Mouse (Mus musculus): ENCODE results near the gene Adcy6.

DNA sequence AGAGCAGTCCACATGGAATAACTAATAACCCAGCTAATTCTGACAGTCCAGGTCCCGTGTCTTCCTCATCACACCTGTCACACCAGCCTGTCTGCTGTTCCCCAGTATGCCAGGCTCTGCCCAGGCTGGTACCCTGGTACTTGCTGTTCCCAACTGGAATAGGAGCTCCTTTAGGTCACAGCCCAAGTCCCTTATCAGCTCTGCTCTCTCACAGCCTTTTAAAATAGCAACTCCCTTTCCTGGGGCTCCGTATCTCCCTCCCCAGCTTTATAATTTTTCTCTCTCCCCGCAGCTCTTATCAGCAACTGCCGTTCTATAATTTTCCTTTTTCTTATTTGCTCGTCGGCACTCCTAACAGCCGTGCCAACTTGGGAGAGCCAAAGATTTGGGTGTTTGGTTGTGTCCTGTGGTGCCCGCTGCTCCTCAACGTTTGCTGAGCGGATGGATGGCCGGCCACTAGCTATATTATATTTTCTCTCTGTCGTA, 3.8 kb downstream of the Adcy6 start:
- no peak for TF ChIP-seq CTCF (IDR thresholded peaks at IDR 0.05; ENCODE audit: control insufficient read depth, insufficient read depth, insufficient read length)
- TF ChIP-seq MAX (IDR thresholded peaks at IDR 0.05) = no peak
- no peak for TF ChIP-seq FOSL1 (IDR thresholded peaks at IDR 0.05; ENCODE audit: insufficient read depth, low read length, poor library complexity, severe bottlenecking)

Measured in C2C12 (cell line).